Mouse (Mus musculus): ENCODE measurements around the gene Os9. TPM values are rescaled to one million over a fixed set of nuclear protein-coding genes. Genes with fewer than 3 reads are reported as not detected.

Os9 gene
- polyA plus RNA-seq, 2 experiments, result 22.9 to 25.0 TPM

DNA sequence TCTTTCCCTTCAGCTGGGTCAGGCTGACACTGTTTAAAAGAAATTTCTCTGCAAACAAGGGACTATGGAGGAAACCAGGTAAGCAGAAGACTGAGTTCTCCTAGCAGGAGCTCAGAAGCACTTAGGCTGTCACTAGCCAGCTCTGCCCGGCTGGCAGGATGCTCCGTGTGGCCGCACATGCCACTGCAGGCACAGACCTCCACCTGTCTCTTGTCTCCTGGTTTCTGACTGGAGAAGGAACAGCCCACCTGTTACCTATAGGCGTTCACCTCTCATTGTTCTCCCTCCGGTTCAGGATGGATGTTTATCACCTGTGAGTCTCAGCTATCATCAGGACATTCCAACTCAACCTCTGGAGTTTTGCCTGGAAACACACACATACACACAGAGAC, 37.0 kb downstream of the Os9 start:
- Histone ChIP-seq H3K27ac (no peak overlapping the region), H3K9ac (replicated peaks) (no peak overlapping the region), H3K4me1 (replicated peaks; ENCODE audit: control insufficient read depth in 2 of 2, insufficient read depth in 2 of 2, low read length in 1 of 2) (peaks cover 0 to 2% of the 10 kb centered on the region in 2 experiments; a peak in 2 of 4 replicates), H3K4me2 (ENCODE audit: low read depth) (no peak overlapping the region), H3K9me3 (ENCODE audit: control insufficient read depth, low read length) (no peaks in the 10 kb centered on the region), H3K36me3 (replicated peaks; ENCODE audit: control insufficient read depth, insufficient read depth, low read depth) (no peaks in the 10 kb centered on the region), H3K4me3 (ENCODE audit: insufficient read depth in 1 of 2, low read depth in 2 of 2, low read length in 2 of 2) (no peak overlapping the region), H3K27me3 (ENCODE audit: control insufficient read depth, insufficient read depth, low read length) (peaks cover 30% of the 10 kb centered on the region)
- TF ChIP-seq CTCF (IDR thresholded peaks at IDR 0.05; ENCODE audit: low read depth) (peak; percentile 23), EP300 (IDR thresholded peaks at IDR 0.05; ENCODE audit: low read depth) (no peak)
- ATAC-seq (ENCODE audit: insufficient read depth) (no peak), DNase-seq (ENCODE audit: low read depth in 3 of 3, low spot score in 3 of 3) (no peak)
- WGBS (ENCODE audit: insufficient replicate concordance), result 68% methylated on average over 5 of the region's 5 CpGs

DNA sequence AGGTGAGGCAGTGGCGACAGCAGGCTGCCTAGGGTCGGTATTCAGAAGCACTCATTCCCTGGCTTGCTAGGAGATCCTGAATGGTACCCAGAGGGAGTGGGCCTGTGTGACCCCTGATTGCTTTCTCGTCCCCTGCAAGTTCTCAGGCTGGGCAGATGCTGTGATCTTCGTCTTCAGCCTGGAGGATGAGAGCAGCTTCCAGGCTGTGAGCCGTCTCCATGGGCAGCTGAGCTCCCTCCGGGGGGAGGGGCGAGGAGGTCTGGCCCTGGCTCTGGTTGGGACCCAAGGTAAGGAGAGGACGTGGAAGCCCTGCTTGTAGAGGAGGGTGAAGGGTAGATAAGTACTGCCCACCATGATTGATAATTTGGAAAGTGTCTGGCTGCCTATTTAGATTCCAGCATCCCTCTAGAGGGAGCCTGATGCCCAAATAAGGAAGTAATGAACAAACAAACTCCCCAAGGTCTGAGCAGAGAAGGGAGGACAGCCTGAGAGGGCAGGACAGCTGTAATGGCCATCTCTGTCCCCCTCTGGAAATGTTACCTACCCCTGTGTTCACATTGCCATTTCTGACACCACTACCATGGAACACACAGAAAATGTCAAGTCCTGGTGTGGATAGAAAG, 37.5 kb downstream of the Os9 start:
- H3K27me3 ChIP-seq (ENCODE audit: control insufficient read depth, insufficient read depth, low read length), result peaks cover 35% of the 10 kb centered on the region
- no peak for TF ChIP-seq EP300 (IDR thresholded peaks at IDR 0.05; ENCODE audit: low read depth)
- TF ChIP-seq CTCF (IDR thresholded peaks at IDR 0.05; ENCODE audit: low read depth), result no peak
- WGBS (ENCODE audit: insufficient replicate concordance), result 59% methylated on average over 8 of the region's 8 CpGs
- no peak overlapping the region for H3K4me3 ChIP-seq (ENCODE audit: insufficient read depth in 1 of 2, low read depth in 2 of 2, low read length in 2 of 2)
- no peaks in the 10 kb centered on the region for H3K9me3 ChIP-seq (ENCODE audit: control insufficient read depth, low read length)
- no peak overlapping the region for H3K4me2 ChIP-seq (ENCODE audit: low read depth)
- H3K9ac ChIP-seq (replicated peaks), result no peak overlapping the region
- no peaks in the 10 kb centered on the region for H3K36me3 ChIP-seq (replicated peaks; ENCODE audit: control insufficient read depth, insufficient read depth, low read depth)
- peaks cover 0 to 2% of the 10 kb centered on the region in 2 experiments; a peak in 2 of 4 replicates for H3K4me1 ChIP-seq (replicated peaks; ENCODE audit: control insufficient read depth in 2 of 2, insufficient read depth in 2 of 2, low read length in 1 of 2)
- H3K27ac ChIP-seq, result no peak overlapping the region
- ATAC-seq (ENCODE audit: insufficient read depth) (no peak), DNase-seq (ENCODE audit: low read depth in 3 of 3, low spot score in 3 of 3) (no peak)

DNA sequence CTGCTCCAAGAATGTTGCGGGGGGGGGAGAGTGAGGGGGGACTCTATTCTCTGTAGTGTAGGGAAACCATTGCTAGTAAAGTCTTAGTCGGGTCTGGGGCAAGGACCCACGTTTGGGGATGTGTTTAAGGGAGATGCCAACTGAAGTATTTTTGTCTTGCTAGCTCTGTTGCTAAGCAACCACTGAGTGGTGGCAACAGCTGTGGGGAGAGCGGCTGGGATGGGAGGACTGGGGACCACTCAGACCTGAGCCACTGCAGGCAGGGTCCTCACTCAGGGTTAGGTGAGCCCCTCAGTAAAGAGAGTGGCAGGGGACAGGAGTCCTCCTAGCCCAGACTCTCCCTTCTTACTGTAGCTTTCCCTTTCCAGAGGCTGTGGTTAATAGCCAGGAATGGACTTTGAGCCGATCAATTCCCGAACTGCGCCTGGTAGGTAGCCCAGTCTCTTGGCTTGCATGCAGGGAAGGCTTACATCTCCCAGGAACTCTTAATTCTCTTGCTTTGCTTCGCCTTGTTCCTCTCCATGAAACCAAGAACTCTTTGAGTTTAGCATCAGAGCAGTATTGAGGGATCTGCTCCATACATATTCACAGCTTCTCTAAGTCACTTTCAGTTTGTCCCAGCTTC, 38.8 kb downstream of the Os9 start:
- Histone ChIP-seq H3K27me3 (ENCODE audit: control insufficient read depth, insufficient read depth, low read length) (peaks cover 38% of the 10 kb centered on the region), H3K36me3 (replicated peaks; ENCODE audit: control insufficient read depth, insufficient read depth, low read depth) (no peaks in the 10 kb centered on the region), H3K27ac (no peak overlapping the region), H3K9ac (replicated peaks) (no peak overlapping the region), H3K9me3 (ENCODE audit: control insufficient read depth, low read length) (no peaks in the 10 kb centered on the region), H3K4me3 (ENCODE audit: insufficient read depth in 1 of 2, low read depth in 2 of 2, low read length in 2 of 2) (no peak overlapping the region), H3K4me2 (ENCODE audit: low read depth) (peak overlapping the region; percentile 18; the same call in 1 of the 2 replicates), H3K4me1 (replicated peaks; ENCODE audit: control insufficient read depth in 2 of 2, insufficient read depth in 2 of 2, low read length in 1 of 2) (peaks cover 0 to 2% of the 10 kb centered on the region in 2 experiments; a peak in 2 of 4 replicates)
- DNase-seq (ENCODE audit: low read depth in 3 of 3, low spot score in 3 of 3) (no peak), ATAC-seq (ENCODE audit: insufficient read depth) (no peak)
- WGBS (ENCODE audit: insufficient replicate concordance), result 56% methylated on average over 8 of the region's 8 CpGs
- no peak for TF ChIP-seq EP300 (IDR thresholded peaks at IDR 0.05; ENCODE audit: low read depth)
- TF ChIP-seq CTCF (IDR thresholded peaks at IDR 0.05; ENCODE audit: low read depth), result no peak

DNA sequence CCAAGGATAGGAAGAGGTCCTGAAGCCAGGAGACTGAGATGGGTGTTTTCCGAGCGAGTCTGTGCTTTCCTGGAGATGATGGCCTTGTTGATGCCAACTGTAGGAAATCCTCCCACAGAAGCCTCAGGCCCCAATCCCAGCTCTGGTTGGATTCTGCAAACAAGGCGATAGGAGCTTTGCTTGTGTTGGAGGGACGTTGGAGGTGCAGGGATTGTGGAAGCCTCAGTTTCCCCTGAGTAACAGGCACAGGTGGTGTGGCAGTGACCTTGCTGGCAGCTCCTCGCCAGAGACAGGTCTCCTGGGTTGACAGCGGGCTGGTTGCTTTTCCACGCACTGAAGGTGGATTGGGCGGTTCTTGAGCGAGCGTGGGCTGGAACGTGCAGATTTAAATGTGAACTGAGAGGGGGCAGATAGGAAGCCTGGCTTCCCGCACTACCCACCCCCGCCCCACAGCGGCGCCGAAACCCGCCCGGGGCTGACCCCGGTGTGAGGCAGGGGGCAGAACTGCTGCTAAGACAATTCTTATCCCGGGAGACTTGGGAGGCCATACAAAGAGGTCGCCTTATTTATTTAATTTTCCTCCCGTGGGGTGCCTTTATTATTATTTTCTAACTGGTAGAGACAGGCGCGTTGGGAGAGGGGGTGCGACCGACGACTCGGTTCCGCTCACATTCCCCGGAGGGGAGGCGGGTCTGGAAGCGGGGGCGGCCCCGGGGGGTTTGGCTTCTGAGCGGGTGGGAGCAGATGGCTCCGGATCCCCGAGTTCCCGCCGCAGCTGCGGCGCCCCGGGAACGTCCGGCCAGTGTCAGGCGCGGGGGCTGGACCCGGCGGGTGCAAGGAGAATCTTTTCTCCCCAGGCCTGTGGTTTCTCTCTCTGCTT, 39.8 kb downstream of the Os9 start:
- Histone ChIP-seq H3K9me3 (ENCODE audit: control insufficient read depth, low read length) (no peaks in the 10 kb centered on the region), H3K4me3 (ENCODE audit: insufficient read depth in 1 of 2, low read depth in 2 of 2, low read length in 2 of 2) (no peak overlapping the region; a peak in 1 of 4 replicates), H3K27ac (no peak overlapping the region), H3K36me3 (replicated peaks; ENCODE audit: control insufficient read depth, insufficient read depth, low read depth) (no peaks in the 10 kb centered on the region), H3K27me3 (ENCODE audit: control insufficient read depth, insufficient read depth, low read length) (peaks cover 38% of the 10 kb centered on the region), H3K9ac (replicated peaks) (no peak overlapping the region), H3K4me2 (ENCODE audit: low read depth) (peak overlapping the region; percentile 44), H3K4me1 (replicated peaks; ENCODE audit: control insufficient read depth in 2 of 2, insufficient read depth in 2 of 2, low read length in 1 of 2) (peaks cover 2 to 7% of the 10 kb centered on the region in 2 experiments; a peak in 3 of 4 replicates)
- no peak for TF ChIP-seq CTCF (IDR thresholded peaks at IDR 0.05; ENCODE audit: low read depth)
- TF ChIP-seq EP300 (IDR thresholded peaks at IDR 0.05; ENCODE audit: low read depth), result no peak
- WGBS (ENCODE audit: insufficient replicate concordance), result 27% methylated on average over 48 of the region's 48 CpGs
- ATAC-seq (ENCODE audit: insufficient read depth) (no peak), DNase-seq (ENCODE audit: low read depth in 3 of 3, low spot score in 3 of 3) (no peak)

Data from liver, embryonic 14.5 days (tissue).